Mouse (Mus musculus) intestine, postnatal 0 days (tissue): ENCODE results near the gene Gm11596. TPM values are rescaled to one million over a fixed set of nuclear protein-coding genes. Genes with fewer than 3 reads are reported as not detected.
"Not testable (repeated sequence)": the region's sequence is repeated elsewhere in the genome, so short reads cannot be mapped to it uniquely, and the experiment has no call there.

Experiments
- ATAC-seq: fragments of 200-750 bp; cut with Nextera tagmentation; 2 replicates; pipeline ENCODE4 v1.8.0; 2017; ENCODE audit warnings: mild to moderate bottlenecking, moderate TSS enrichment, moderate library complexity
- H3K27ac ChIP-seq: fragments of 300-500 bp; sonication (generic); 2 replicates; pipeline ENCODE4 v1.5.1; 2014; ENCODE audit warnings: mild to moderate bottlenecking, low read depth, low read length, moderate library complexity
- H3K27me3 ChIP-seq: fragments of 300-500 bp; sonication (generic); replicated peaks from 2 replicates; pipeline ENCODE4 v1.6.1; 2014; ENCODE audit warnings: low read length, mixed read lengths; ENCODE audit not compliant: control insufficient read depth, insufficient read depth
- H3K36me3 ChIP-seq: fragments of 300-500 bp; sonication (generic); 2 replicates; pipeline ENCODE4 v1.6.1; 2014; ENCODE audit warnings: mild to moderate bottlenecking, moderate library complexity; ENCODE audit not compliant: control insufficient read depth, insufficient read depth
- H3K4me1 ChIP-seq: fragments of 300-500 bp; sonication (generic); replicated peaks from 2 replicates; pipeline ENCODE4 v1.6.1; 2014; ENCODE audit warnings: antibody characterized with exemption, low read length, mixed read lengths; ENCODE audit not compliant: control insufficient read depth, insufficient read depth
- H3K4me2 ChIP-seq: fragments of 300-500 bp; sonication (generic); replicated peaks from 2 replicates; pipeline ENCODE4 v1.6.1; 2014; ENCODE audit warnings: low read depth, mild to moderate bottlenecking, moderate library complexity
- H3K4me3 ChIP-seq: fragments of 300-500 bp; sonication (generic); 2 replicates; pipeline ENCODE4 v1.5.1; 2014; ENCODE audit warnings: low read depth, low read length
- H3K9ac ChIP-seq: fragments of 300-500 bp; sonication (generic); 2 replicates; pipeline ENCODE4 v1.6.1; 2014; ENCODE audit warnings: mild to moderate bottlenecking, low read depth, low read length
- H3K9me3 ChIP-seq: fragments of 300-500 bp; sonication (generic); 2 replicates; pipeline ENCODE4 v1.6.1; 2016; ENCODE audit warnings: mixed run types; ENCODE audit not compliant: control insufficient read depth
- CTCF ChIP-seq: sonication (generic); IDR thresholded peaks from 2 replicates; pipeline ENCODE4 v1.5.1; 2016; ENCODE audit warnings: low read depth, mild to moderate bottlenecking, control low read depth, antibody characterized with exemption, moderate library complexity
- WGBS: fragments of 180-500 bp; shearing (Covaris S2); extraction: QIAGEN DNeasy Blood & Tissue Kit; methylation state at CpG from one replicate; pipeline ENCODE4 v1.1.7; 2014; 5-methylcytosine and 5-hydroxymethylcytosine counted together
- polyA plus RNA-seq: library from polyadenylated mRNA; unstranded; fragments of >200 nt; fragmentation: Nextera tagmentation; extraction: Ambion mirVana; gene quantifications from 2 replicates; pipeline ENCODE4 v1.2.1, GENCODE M21; 2015

The Gm11596 gene
- polyA plus RNA-seq: not detected in 2 replicates

DNA sequence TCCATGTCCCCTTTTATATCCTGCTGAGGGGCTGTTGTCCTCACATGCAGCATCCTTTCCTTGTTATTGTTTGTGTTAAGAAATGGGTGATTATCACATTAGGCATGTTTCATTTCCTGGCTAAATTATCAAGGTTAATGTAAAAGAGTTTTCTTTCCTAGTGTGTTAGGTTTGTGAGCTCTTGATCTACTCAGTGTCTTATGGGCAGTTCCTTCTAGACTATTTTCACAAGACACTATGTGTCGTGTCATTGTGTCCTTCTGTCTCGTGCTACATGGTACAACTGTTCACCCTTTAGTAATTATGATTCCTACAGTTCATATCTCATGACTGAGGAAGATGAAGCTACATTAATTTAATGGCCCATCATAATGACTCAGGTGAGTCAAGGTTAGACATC, at the start of gene Gm11596:
Gene Gm11596, minus strand, starts transcription at position 101 of the 400 bp plus-strand sequence.
- H3K9me3 ChIP-seq: no peaks in the 10 kb centered on the region
- H3K9ac ChIP-seq: no peak within 1 kb of the TSS
- no peaks in the 10 kb centered on the region for H3K27me3 ChIP-seq
- no peaks in the 10 kb centered on the region for H3K4me1 ChIP-seq
- no peak for TF ChIP-seq CTCF
- H3K4me2 ChIP-seq: no peak within 1 kb of the TSS
- no peak for ATAC-seq
- no peak within 1 kb of the TSS for H3K27ac ChIP-seq
- WGBS: 83% methylated on average over 2 of the region's 2 CpGs
- H3K4me3 ChIP-seq: no peak within 1 kb of the TSS
- no peaks in the 10 kb centered on the region for H3K36me3 ChIP-seq

DNA sequence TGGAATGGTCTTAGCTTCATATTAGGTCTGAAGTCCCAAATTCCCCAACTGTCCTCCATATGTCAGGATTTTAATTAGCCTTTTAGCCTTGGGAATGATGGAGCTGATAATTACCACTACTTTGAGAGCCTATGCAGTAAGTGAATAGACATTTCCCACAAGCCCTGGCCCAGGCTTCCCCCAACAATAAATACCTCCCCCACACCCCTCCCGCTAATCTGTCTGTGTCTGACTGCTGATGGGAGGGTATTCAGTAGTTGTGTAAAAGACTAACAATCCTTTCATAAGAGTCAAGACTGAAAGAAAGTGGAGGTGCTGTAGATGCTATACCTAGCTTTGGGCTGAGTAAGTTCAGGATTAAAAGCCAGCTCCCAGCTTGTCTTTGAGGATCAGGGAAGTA, 48.9 kb upstream of the Gm11596 start:
- H3K4me2 ChIP-seq: no peak overlapping the region
- no peak overlapping the region for H3K27ac ChIP-seq
- no peaks in the 10 kb centered on the region for H3K4me1 ChIP-seq
- no peak for TF ChIP-seq CTCF
- 73% methylated on average over 1 of the region's 1 CpGs for WGBS
- no peak overlapping the region for H3K9ac ChIP-seq
- ATAC-seq: no peak
- H3K9me3 ChIP-seq: no peaks in the 10 kb centered on the region
- H3K36me3 ChIP-seq: no peaks in the 10 kb centered on the region
- no peak overlapping the region for H3K4me3 ChIP-seq
- H3K27me3 ChIP-seq: no peaks in the 10 kb centered on the region

DNA sequence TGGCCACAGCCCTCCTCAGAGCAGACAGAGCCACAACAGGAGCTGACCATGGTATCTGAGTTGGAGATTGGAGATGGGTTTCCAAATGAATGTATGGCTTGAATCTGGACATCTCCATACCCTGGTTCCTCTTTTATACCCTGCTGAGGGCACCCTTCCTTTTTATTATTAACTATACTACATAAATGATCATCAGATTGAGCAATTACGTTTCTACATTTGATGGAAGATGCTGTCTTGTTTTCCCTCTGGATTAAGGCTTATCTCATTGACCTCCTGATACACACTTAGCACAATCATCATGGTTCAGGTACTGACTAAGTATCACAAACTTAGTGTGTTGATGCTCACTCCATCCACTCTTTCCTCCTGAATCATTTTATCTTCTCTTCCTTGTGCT, 44.7 kb upstream of the Gm11596 start, which contains the start of gene 2300003K06Rik:
Gene 2300003K06Rik, minus strand, starts transcription at position 101 of the 400 bp plus-strand sequence.
- H3K27me3 ChIP-seq: no peaks in the 10 kb centered on the region
- ATAC-seq: no peak
- H3K4me2 ChIP-seq: no peak within 1 kb of the TSS
- H3K9me3 ChIP-seq: no peaks in the 10 kb centered on the region
- no peak for TF ChIP-seq CTCF
- H3K4me1 ChIP-seq: no peaks in the 10 kb centered on the region
- H3K9ac ChIP-seq: no peak within 1 kb of the TSS
- H3K27ac ChIP-seq: no peak within 1 kb of the TSS
- no peaks in the 10 kb centered on the region for H3K36me3 ChIP-seq
- no peak within 1 kb of the TSS for H3K4me3 ChIP-seq
- 47% methylated on average over 1 of the region's 1 CpGs for WGBS

DNA sequence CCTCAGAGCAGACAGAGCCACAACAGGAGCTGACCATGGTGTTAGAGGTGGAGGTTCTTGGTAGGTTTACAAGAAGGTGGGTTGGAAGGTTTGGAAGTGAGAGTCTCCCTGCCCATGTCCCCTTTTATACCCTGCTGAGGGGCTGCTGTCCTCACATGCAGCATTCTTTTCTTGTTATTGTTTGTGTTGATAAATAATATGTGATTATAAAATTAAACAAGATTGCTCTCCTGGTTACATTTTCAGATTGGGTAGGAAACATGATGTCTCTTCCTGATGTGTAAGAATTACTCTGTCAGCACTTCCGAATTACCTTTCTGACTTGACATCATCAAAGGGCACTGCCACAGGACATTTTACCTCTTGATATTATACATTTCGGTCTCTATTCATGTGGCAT, 22.3 kb upstream of the Gm11596 start, which contains the start of gene Gm11564:
Gene Gm11564, minus strand, starts transcription at position 101 of the 400 bp plus-strand sequence.
- ATAC-seq: not testable (repeated sequence)
- WGBS: 82% methylated on average over 2 of the region's 2 CpGs

DNA sequence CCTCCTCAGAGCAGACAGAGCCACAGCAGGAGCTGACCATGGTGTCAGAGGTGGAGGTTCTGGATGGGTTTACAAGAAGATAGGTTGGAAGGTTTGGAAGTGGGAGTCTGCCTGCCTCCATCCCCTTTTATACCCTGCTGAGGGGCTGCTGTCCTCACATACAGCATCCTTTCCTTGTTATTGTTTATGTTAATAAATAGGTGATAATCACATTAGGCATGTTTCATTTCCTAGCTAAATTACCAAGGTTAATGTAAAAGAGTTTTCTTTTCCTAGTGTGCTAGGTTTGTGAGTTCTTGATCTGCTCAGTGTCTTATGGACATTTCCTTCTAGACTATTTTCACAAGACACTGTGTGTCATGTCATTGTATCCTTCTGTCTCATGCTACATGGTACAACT, 16.5 kb upstream of the Gm11596 start, which contains the start of gene Krtap4-13:
Gene Krtap4-13, minus strand, starts transcription at position 101 of the 400 bp plus-strand sequence.
- not testable (repeated sequence) for H3K4me1 ChIP-seq, H3K9me3 ChIP-seq, H3K27me3 ChIP-seq, H3K4me3 ChIP-seq, H3K27ac ChIP-seq, H3K4me2 ChIP-seq, H3K9ac ChIP-seq, H3K36me3 ChIP-seq, ATAC-seq

More for the DNA sequence above, 22.3 kb upstream of the Gm11596 start, which contains the start of gene Gm11564:
- not testable (repeated sequence) for H3K4me3 ChIP-seq, H3K4me1 ChIP-seq, H3K4me2 ChIP-seq, H3K9me3 ChIP-seq, H3K36me3 ChIP-seq, H3K9ac ChIP-seq, H3K27me3 ChIP-seq, H3K27ac ChIP-seq

DNA sequence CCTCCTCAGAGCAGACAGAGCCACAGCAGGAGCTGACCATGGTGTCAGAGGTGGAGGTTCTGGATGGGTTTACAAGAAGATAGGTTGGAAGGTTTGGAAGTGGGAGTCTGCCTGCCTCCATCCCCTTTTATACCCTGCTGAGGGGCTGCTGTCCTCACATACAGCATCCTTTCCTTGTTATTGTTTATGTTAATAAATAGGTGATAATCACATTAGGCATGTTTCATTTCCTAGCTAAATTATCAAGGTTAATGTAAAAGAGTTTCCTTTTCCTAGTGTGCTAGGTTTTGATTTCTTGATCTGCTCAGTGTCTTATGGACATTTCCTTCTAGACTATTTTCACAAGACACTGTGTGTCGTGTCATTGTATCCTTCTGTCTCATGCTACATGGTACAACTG, 11.1 kb upstream of the Gm11596 start, which contains the start of gene Gm11554:
Gene Gm11554, minus strand, starts transcription at position 101 of the 400 bp plus-strand sequence.
- H3K27me3 ChIP-seq: not testable (repeated sequence)
- WGBS: no CpG with 5 or more reads among the region's 1 CpGs

DNA sequence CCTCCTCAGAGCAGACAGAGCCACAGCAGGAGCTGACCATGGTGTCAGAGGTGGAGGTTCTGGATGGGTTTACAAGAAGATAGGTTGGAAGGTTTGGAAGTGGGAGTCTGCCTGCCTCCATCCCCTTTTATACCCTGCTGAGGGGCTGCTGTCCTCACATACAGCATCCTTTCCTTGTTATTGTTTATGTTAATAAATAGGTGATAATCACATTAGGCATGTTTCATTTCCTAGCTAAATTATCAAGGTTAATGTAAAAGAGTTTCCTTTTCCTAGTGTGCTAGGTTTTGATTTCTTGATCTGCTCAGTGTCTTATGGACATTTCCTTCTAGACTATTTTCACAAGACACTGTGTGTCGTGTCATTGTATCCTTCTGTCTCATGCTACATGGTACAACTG, 5.6 kb upstream of the Gm11596 start, which contains the start of gene Gm11569:
Gene Gm11569, minus strand, starts transcription at position 101 of the 400 bp plus-strand sequence.
- H3K27me3 ChIP-seq, ATAC-seq, H3K4me2 ChIP-seq: not testable (repeated sequence)

More for the DNA sequence above, 11.1 kb upstream of the Gm11596 start, which contains the start of gene Gm11554:
- not testable (repeated sequence) for H3K36me3 ChIP-seq, H3K4me2 ChIP-seq, H3K27ac ChIP-seq, H3K4me1 ChIP-seq, H3K9ac ChIP-seq, H3K9me3 ChIP-seq, H3K4me3 ChIP-seq, ATAC-seq

DNA sequence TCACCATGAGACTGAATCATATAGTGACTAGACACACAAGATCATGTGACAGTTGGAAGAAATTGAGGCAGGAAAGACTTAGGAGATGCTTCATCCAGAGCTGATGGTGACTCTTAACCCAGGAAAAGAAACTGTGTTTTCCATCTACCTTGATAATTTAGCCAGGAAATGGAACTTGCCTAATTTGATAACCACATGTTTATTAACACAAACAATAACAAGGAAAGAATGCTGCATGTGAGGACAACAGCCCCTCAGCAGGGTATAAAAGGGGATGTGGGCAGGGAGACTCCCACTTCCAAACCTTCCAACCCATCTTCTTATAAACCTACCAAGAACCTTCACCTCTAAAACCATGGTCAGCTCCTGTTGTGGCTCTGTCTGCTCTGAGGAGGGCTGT, 8.4 kb downstream of the Gm11596 start, which contains the start of gene Krtap4-9:
Gene Krtap4-9, plus strand, starts transcription at position 301 of the 400 bp plus-strand sequence.
- H3K27ac ChIP-seq, H3K4me1 ChIP-seq, H3K27me3 ChIP-seq, H3K4me3 ChIP-seq, H3K4me2 ChIP-seq, H3K9me3 ChIP-seq, H3K36me3 ChIP-seq, H3K9ac ChIP-seq, ATAC-seq: not testable (repeated sequence)

More for the DNA sequence above, 5.6 kb upstream of the Gm11596 start, which contains the start of gene Gm11569:
- not testable (repeated sequence) for H3K9me3 ChIP-seq, H3K4me3 ChIP-seq, H3K4me1 ChIP-seq, H3K9ac ChIP-seq, H3K36me3 ChIP-seq, H3K27ac ChIP-seq
- WGBS: no CpG with 5 or more reads among the region's 1 CpGs
